Mouse (Mus musculus) MEL (cell line): Measurements from ENCODE around the gene Spag7. TPM values are rescaled to one million over a fixed set of nuclear protein-coding genes. Genes with fewer than 3 reads are reported as not detected.

Experiments
- DNase-seq: peaks from one replicate; pipeline ENCODE4 v3.0.0; 2011; ENCODE audit warnings: low read depth, low spot score
- H3K27ac ChIP-seq: 2 replicates; pipeline ENCODE4 v1.5.1; 2012; ENCODE audit warnings: low read depth, mild to moderate bottlenecking, control low read depth, low read length, moderate library complexity; ENCODE audit not compliant: control insufficient read depth
- H3K27me3 ChIP-seq, 2 experiments: fragments of 150-350 bp in 1 of 2; sonication (generic) in 1 of 2; 2 replicates each; pipeline ENCODE4 v1.6.1; 2012; ENCODE audit warnings: low read length in 2 of 2, mild to moderate bottlenecking in 2 of 2, improper control_type of control experiment in 1 of 2, moderate library complexity in 1 of 2; ENCODE audit not compliant: insufficient read depth in 2 of 2, control insufficient read depth in 1 of 2
- H3K36me3 ChIP-seq, 2 experiments: 2 replicates each; pipeline ENCODE4 v1.6.1; 2012 to 2014; ENCODE audit warnings: low read length in 2 of 2, improper control_type of control experiment in 1 of 2, inconsistent platforms in 1 of 2, mild to moderate bottlenecking in 1 of 2; ENCODE audit not compliant: insufficient read depth in 2 of 2, control insufficient read depth in 1 of 2
- H3K4me1 ChIP-seq, 2 experiments: fragments of 150-350 bp in 1 of 2; sonication (generic) in 1 of 2; 2 replicates each; pipeline ENCODE4 v1.6.1; 2012; ENCODE audit warnings: low read length in 2 of 2, improper control_type of control experiment in 1 of 2, mild to moderate bottlenecking in 1 of 2; ENCODE audit not compliant: insufficient read depth in 2 of 2, control insufficient read depth in 1 of 2
- H3K4me3 ChIP-seq, 2 experiments: fragments of 150-350 bp in 1 of 2; sonication (generic) in 1 of 2; 2 replicates each; pipeline ENCODE4 v1.5.1; 2012; ENCODE audit warnings: low read depth in 2 of 2, low read length in 2 of 2, mild to moderate bottlenecking in 2 of 2, moderate library complexity in 2 of 2, control low read depth in 1 of 2, improper control_type of control experiment in 1 of 2; ENCODE audit not compliant: control insufficient read depth in 1 of 2, insufficient read depth in 1 of 2
- H3K79me2 ChIP-seq: 2 replicates; pipeline ENCODE4 v1.6.1; 2012; ENCODE audit warnings: mild to moderate bottlenecking, low read length, moderate library complexity; ENCODE audit not compliant: control insufficient read depth, poor library complexity, insufficient read depth
- H3K9ac ChIP-seq: 2 replicates; pipeline ENCODE4 v1.6.1; 2012; ENCODE audit warnings: low read depth, mild to moderate bottlenecking, control low read depth, low read length, moderate library complexity; ENCODE audit not compliant: control insufficient read depth, poor library complexity, severe bottlenecking
- H3K9me3 ChIP-seq: fragments of 150-350 bp; sonication (generic); replicated peaks from 2 replicates; pipeline ENCODE4 v1.6.1; 2012; ENCODE audit warnings: mild to moderate bottlenecking, low read length, improper control_type of control experiment, moderate library complexity; ENCODE audit not compliant: insufficient read depth
- BHLHE40 ChIP-seq: IDR thresholded peaks from 2 replicates; pipeline ENCODE4 v1.6.1; 2012; ENCODE audit warnings: low read depth, mild to moderate bottlenecking, inconsistent platforms, low read length, improper control_type of control experiment, borderline replicate concordance
- CHD1 ChIP-seq: IDR thresholded peaks from 2 replicates; pipeline ENCODE4 v1.6.1; 2012; ENCODE audit warnings: low read depth, mild to moderate bottlenecking, inconsistent platforms, low read length, improper control_type of control experiment
- CHD2 ChIP-seq: IDR thresholded peaks from 2 replicates; pipeline ENCODE4 v1.6.1; 2011; ENCODE audit warnings: low read length, improper control_type of control experiment
- CTCF ChIP-seq, 3 experiments: IDR thresholded peaks in 2 of 3; conservative IDR thresholded peaks in 1 of 3; 2 replicates each; pipeline ENCODE4 v1.5.1; 2011 to 2012; ENCODE audit warnings: low read length in 3 of 3, low read depth in 2 of 3, mild to moderate bottlenecking in 2 of 3, improper control_type of control experiment in 1 of 3, inconsistent platforms in 1 of 3, mixed read lengths in 1 of 3, moderate library complexity in 1 of 3; ENCODE audit not compliant: control insufficient read depth in 1 of 3, insufficient read depth in 1 of 3, poor library complexity in 1 of 3, severe bottlenecking in 1 of 3
- E2F4 ChIP-seq: IDR thresholded peaks from 2 replicates; pipeline ENCODE4 v1.6.1; 2011; ENCODE audit warnings: low read depth, low read length, improper control_type of control experiment, borderline replicate concordance
- ELF1 ChIP-seq: IDR thresholded peaks from 2 replicates; pipeline ENCODE4 v1.6.1; 2014; ENCODE audit warnings: low read depth, mild to moderate bottlenecking, inconsistent platforms, low read length, improper control_type of control experiment, moderate library complexity
- EP300 ChIP-seq, 2 experiments: IDR thresholded peaks; 2 replicates each; pipeline ENCODE4 v1.6.1; 2011; ENCODE audit warnings: improper control_type of control experiment in 2 of 2, low read length in 2 of 2, low read depth in 1 of 2, mild to moderate bottlenecking in 1 of 2
- GATA1 ChIP-seq: IDR thresholded peaks from 2 replicates; pipeline ENCODE4 v1.6.1; 2011; ENCODE audit warnings: low read depth, low read length, improper control_type of control experiment
- HCFC1 ChIP-seq: IDR thresholded peaks from 2 replicates; pipeline ENCODE4 v1.6.1; 2012; ENCODE audit warnings: low read depth, mild to moderate bottlenecking, inconsistent platforms, low read length, improper control_type of control experiment, moderate library complexity
- JUND ChIP-seq: IDR thresholded peaks from 2 replicates; pipeline ENCODE4 v1.6.1; 2011; ENCODE audit warnings: low read depth, mild to moderate bottlenecking, improper control_type of control experiment, low read length
- KAT2A ChIP-seq: conservative IDR thresholded peaks from 2 replicates; pipeline ENCODE4 v1.6.1; 2012; ENCODE audit warnings: low read depth, low read length, improper control_type of control experiment, inconsistent platforms
- MAFK ChIP-seq: IDR thresholded peaks from 2 replicates; pipeline ENCODE4 v1.6.1; 2011; ENCODE audit warnings: low read depth, mild to moderate bottlenecking, low read length, improper control_type of control experiment, borderline replicate concordance
- MAX ChIP-seq: IDR thresholded peaks from 2 replicates; pipeline ENCODE4 v1.6.1; 2011; ENCODE audit warnings: low read length, improper control_type of control experiment
- MXI1 ChIP-seq: IDR thresholded peaks from 2 replicates; pipeline ENCODE4 v1.6.1; 2011; ENCODE audit warnings: mild to moderate bottlenecking, low read depth, low read length, improper control_type of control experiment
- MYB ChIP-seq: IDR thresholded peaks from 2 replicates; pipeline ENCODE4 v1.6.1; 2011; ENCODE audit warnings: mild to moderate bottlenecking, low read depth, low read length, improper control_type of control experiment
- NRF1 ChIP-seq: IDR thresholded peaks from 2 replicates; pipeline ENCODE4 v1.6.1; 2014; ENCODE audit warnings: low read depth, mild to moderate bottlenecking, inconsistent platforms, low read length, improper control_type of control experiment, moderate library complexity; ENCODE audit not compliant: poor library complexity, insufficient read depth, severe bottlenecking
- POLR2A ChIP-seq, 2 experiments: IDR thresholded peaks; 2 replicates each; pipeline ENCODE4 v1.6.1; 2011 to 2012; ENCODE audit warnings: low read length in 2 of 2, mild to moderate bottlenecking in 2 of 2, control low read depth in 1 of 2, improper control_type of control experiment in 1 of 2, low read depth in 1 of 2, moderate library complexity in 1 of 2; ENCODE audit not compliant: control insufficient read depth in 1 of 2, insufficient read depth in 1 of 2, poor library complexity in 1 of 2
- POLR2AphosphoS5 ChIP-seq: IDR thresholded peaks from 2 replicates; pipeline ENCODE4 v1.6.1; 2012; ENCODE audit warnings: low read depth, borderline replicate concordance, mild to moderate bottlenecking, inconsistent platforms, low read length, moderate library complexity, mixed read lengths
- RAD21 ChIP-seq: IDR thresholded peaks from 2 replicates; pipeline ENCODE4 v1.6.1; 2011; ENCODE audit warnings: mild to moderate bottlenecking, low read depth, low read length, improper control_type of control experiment
- RCOR1 ChIP-seq: IDR thresholded peaks from 2 replicates; pipeline ENCODE4 v1.6.1; 2012; ENCODE audit warnings: low read depth, mild to moderate bottlenecking, inconsistent platforms, low read length, improper control_type of control experiment
- SIN3A ChIP-seq: IDR thresholded peaks from 2 replicates; pipeline ENCODE4 v1.6.1; 2012; ENCODE audit warnings: low read length, improper control_type of control experiment, inconsistent platforms
- SMC3 ChIP-seq: IDR thresholded peaks from 2 replicates; pipeline ENCODE4 v1.6.1; 2011; ENCODE audit warnings: low read depth, low read length, improper control_type of control experiment
- TAL1 ChIP-seq: IDR thresholded peaks from 2 replicates; pipeline ENCODE4 v1.6.1; 2012; ENCODE audit warnings: mild to moderate bottlenecking, inconsistent platforms, low read length, moderate library complexity, mixed read lengths
- TBP ChIP-seq: IDR thresholded peaks from 2 replicates; pipeline ENCODE4 v1.8.0; 2011; ENCODE audit warnings: low read depth, low read length, improper control_type of control experiment
- TCF12 ChIP-seq: IDR thresholded peaks from 2 replicates; pipeline ENCODE4 v1.6.1; 2014; ENCODE audit warnings: low read depth, mild to moderate bottlenecking, inconsistent platforms, low read length, improper control_type of control experiment, moderate library complexity
- UBTF ChIP-seq: IDR thresholded peaks from 2 replicates; pipeline ENCODE4 v1.6.1; 2012; ENCODE audit warnings: low read depth, mild to moderate bottlenecking, inconsistent platforms, low read length, improper control_type of control experiment, moderate library complexity, borderline replicate concordance; ENCODE audit not compliant: insufficient read depth
- USF2 ChIP-seq, 2 experiments: IDR thresholded peaks; 2 replicates each; pipeline ENCODE4 v1.6.1; 2011 to 2012; ENCODE audit warnings: improper control_type of control experiment in 2 of 2, low read length in 2 of 2, borderline replicate concordance in 1 of 2, inconsistent platforms in 1 of 2, low read depth in 1 of 2, mild to moderate bottlenecking in 1 of 2; ENCODE audit not compliant: insufficient read depth in 1 of 2
- ZKSCAN1 ChIP-seq: IDR thresholded peaks from 2 replicates; pipeline ENCODE4 v1.6.1; 2012; ENCODE audit warnings: low read depth, mild to moderate bottlenecking, inconsistent platforms, low read length, improper control_type of control experiment, moderate library complexity
- ZMIZ1 ChIP-seq: IDR thresholded peaks from 2 replicates; pipeline ENCODE4 v1.6.1; 2012; ENCODE audit warnings: low read depth, mild to moderate bottlenecking, inconsistent platforms, low read length, improper control_type of control experiment, moderate library complexity
- ZNF384 ChIP-seq: IDR thresholded peaks from 2 replicates; pipeline ENCODE4 v1.6.1; 2012; ENCODE audit warnings: low read depth, mild to moderate bottlenecking, inconsistent platforms, low read length, improper control_type of control experiment
- polyA plus RNA-seq, 2 experiments: library from polyadenylated mRNA; stranded (reverse) in 1 of 2; unstranded in 1 of 2; fragments of >175 nt in 1 of 2; fragments of >200 nt in 1 of 2; gene quantifications; 2 replicates each; pipeline versions ENCODE4 v1.2.1 to v1.2.4; 2012; ENCODE audit warnings: low replicate concordance in 2 of 2, low read depth in 1 of 2; ENCODE audit not compliant: insufficient read length in 2 of 2, insufficient read depth in 1 of 2, missing spikeins in 1 of 2
- total RNA-seq: library from RNA; depleted of rRNA; stranded (reverse); fragments of 300-350 nt; gene quantifications from 2 replicates; pipeline ENCODE4 v1.2.3, GENCODE M21; 2012

Spag7 gene
- total and polyA plus RNA-seq, 3 experiments, result 76.4 to 99.6 TPM; not detected in 1

GRCm38 (mm10) chr11:70654923-70655570, 14.2 kb downstream of the Spag7 start (continued):
- TF ChIP-seq POLR2AphosphoS5, result no peak
- peak; percentile 69 for TF ChIP-seq BHLHE40
- TF ChIP-seq TCF12, result peak; percentile 48
- TF ChIP-seq POLR2A (IDR thresholded peaks at IDR 0.05; ENCODE audit: control insufficient read depth in 1 of 2, insufficient read depth in 1 of 2, low read depth in 1 of 2, low read length in 2 of 2, poor library complexity in 1 of 2), result peak; percentile 58 to 70
- TF ChIP-seq TBP, result peak; percentile 42; the same call in 1 of the 2 replicates
- peak; percentile 13 to 28; a peak in 3 of 4 replicates for TF ChIP-seq EP300 (IDR thresholded peaks at IDR 0.05; ENCODE audit: low read depth in 1 of 2, low read length in 2 of 2)
- peak; percentile 1; the same call in 1 of the 2 replicates for TF ChIP-seq SMC3
- TF ChIP-seq HCFC1, result peak; percentile 60
- no peak for TF ChIP-seq TAL1
- peak; percentile 56; the same call in 1 of the 2 replicates for TF ChIP-seq CHD1
- peak; percentile 32; the same call in 1 of the 2 replicates for TF ChIP-seq MYB
- TF ChIP-seq ZKSCAN1, result no peak
- TF ChIP-seq MXI1, result no peak; the same call in 1 of the 2 replicates
- no peak for TF ChIP-seq JUND
- TF ChIP-seq ZMIZ1, result peak; percentile 78; the same call in 1 of the 2 replicates
- TF ChIP-seq NRF1, result peak; percentile 92
- no peak for TF ChIP-seq ZNF384
- peak; percentile 78 for TF ChIP-seq E2F4
- TF ChIP-seq KAT2A, result peak; percentile 62
- TF ChIP-seq RCOR1, result no peak

GRCm38 (mm10) chr11:70654198-70654922, 14.9 kb downstream of the Spag7 start, which contains the start of gene Pfn1:
TSS of gene Pfn1 (minus strand) at chr11:70654644.
- Histone ChIP-seq H3K9me3 (no peaks in the 10 kb centered on the region), H3K9ac (peak within 1 kb of the TSS; percentile 99), H3K4me1 (peaks cover 12 to 48% of the 10 kb centered on the region in 2 experiments), H3K27ac (peak within 1 kb of the TSS; percentile 99), H3K4me3 (peak within 1 kb of the TSS; percentile 96 to 98), H3K79me2 (peaks cover 61% of the 10 kb centered on the region), H3K36me3 (peaks cover 14 to 44% of the 10 kb centered on the region in 2 experiments), H3K27me3 (no peaks in the 10 kb centered on the region)
- DNase-seq, result peak; percentile 94
- TF ChIP-seq UBTF (peak; percentile 62; the same call in 1 of the 2 replicates), NRF1 (no peak), RAD21 (no peak), CHD2 (peak; percentile 73; the same call in 1 of the 2 replicates), BHLHE40 (no peak; the same call in 1 of the 2 replicates), GATA1 (no peak), POLR2A (IDR thresholded peaks at IDR 0.05; ENCODE audit: control insufficient read depth in 1 of 2, insufficient read depth in 1 of 2, low read depth in 1 of 2, low read length in 2 of 2, poor library complexity in 1 of 2) (peak; percentile 82 to 91), HCFC1 (peak; percentile 74), ELF1 (peak; percentile 87), MAX (no peak; the same call in 1 of the 2 replicates), MAFK (no peak; the same call in 1 of the 2 replicates), JUND (no peak), TAL1 (no peak), USF2 (IDR thresholded peaks at IDR 0.05; ENCODE audit: borderline replicate concordance in 1 of 2, insufficient read depth in 1 of 2, low read depth in 1 of 2, low read length in 2 of 2) (no peak), CHD1 (no peak; the same call in 1 of the 2 replicates), SIN3A (peak; percentile 82), CTCF (IDR thresholded peaks at IDR 0.05 in 2 of 3, conservative IDR thresholded peaks at IDR 0.05 in 1 of 3; ENCODE audit: control insufficient read depth in 1 of 3, insufficient read depth in 1 of 3, low read depth in 2 of 3, low read length in 3 of 3, poor library complexity in 1 of 3, severe bottlenecking in 1 of 3) (no peak), TCF12 (peak; percentile 75), E2F4 (no peak), ZKSCAN1 (no peak)
